Mouse (Mus musculus) lung, adult 2 months (tissue): ENCODE measurements around the gene Ramp1.

Source experiments
- CTCF ChIP-seq: fragments of 200-500 bp; IDR thresholded peaks from 2 replicates; pipeline ENCODE4 v1.5.1; 2011; ENCODE audit warnings: mild to moderate bottlenecking, low read length, control low read depth; ENCODE audit not compliant: insufficient read depth
- POLR2A ChIP-seq: fragments of 200-500 bp; IDR thresholded peaks from 2 replicates; pipeline ENCODE4 v1.6.1; 2011; ENCODE audit warnings: low read depth, mild to moderate bottlenecking, control low read depth, low read length, borderline replicate concordance; ENCODE audit errors: extremely low read depth

GRCm38 (mm10) chr1:91188851-91189460, 9.3 kb downstream of the Ramp1 start:
- TF ChIP-seq CTCF (no peak), POLR2A (no peak)
